8 mouse cellular contexts compared by ENCODE assay signal in genomic region chr10:59221473-59222270, GRCm38 (mm10). TPM values are rescaled to one million over a fixed set of nuclear protein-coding genes. Genes with fewer than 3 reads are reported as not detected.
DNase-seq lines count a peak whose midpoint lies in the region; ATAC-seq lines count a peak whose summit lies in the region.

Gene Sept10, minus strand, starts transcription at chr10:59221847.
Gene Sowahc, plus strand, starts transcription at chr10:59221953.

- peaks cover 10% of the 10 kb centered on the region; the same call in 1 of the 2 replicates for H3K27me3 ChIP-seq in embryonic facial prominence, embryonic 10.5 days (replicated peaks; ENCODE audit: low read depth, poor library complexity, severe bottlenecking)
- no peaks in the 10 kb centered on the region for H3K27me3 ChIP-seq in intestine, embryonic 16.5 days (replicated peaks; ENCODE audit: control insufficient read depth, insufficient read depth, low read length)

- H3K36me3 ChIP-seq in embryonic facial prominence, embryonic 10.5 days (replicated peaks), result peaks cover 6% of the 10 kb centered on the region
- H3K36me3 ChIP-seq in intestine, embryonic 16.5 days (ENCODE audit: control insufficient read depth, insufficient read depth, low read length), result no peaks in the 10 kb centered on the region

- intact Hi-C loops in left cerebral cortex, postnatal 25 days (cut with DNase I), result loop anchor here (1.0 to 5.0 kb wide), 2 partner anchors 71 to 109 kb away; no protein-coding TSS in a partner anchor

- H3K27ac ChIP-seq in embryonic facial prominence, embryonic 10.5 days (replicated peaks), result peak within 1 kb of the TSS; percentile 98
- H3K27ac ChIP-seq in intestine, embryonic 16.5 days (ENCODE audit: low read length), result peak within 1 kb of the TSS; percentile 95

- peak; percentile 99 for DNase-seq in adrenal gland, postnatal 14 days
- DNase-seq in embryonic facial prominence, embryonic 10.5 days (ENCODE audit: low spot score), result peak; percentile 98
- peak; percentile 36 for DNase-seq in gonadal fat pad, adult 2 months (ENCODE audit: low read depth)
- peak; percentile 97 for DNase-seq in left cerebral cortex, postnatal 25 days (ENCODE audit: low spot score in 2 of 2)
- peak; percentile 95 for DNase-seq in mesoderm, embryonic 11.5 days (ENCODE audit: low read depth, low spot score)
- DNase-seq in right cerebral cortex, postnatal 25 days, result peak; percentile 97
- DNase-seq in urinary bladder, postnatal 36 days (ENCODE audit: low spot score in 2 of 2), result peak; percentile 97 to 98

- peak within 1 kb of the TSS; percentile 92 for H3K4me3 ChIP-seq in embryonic facial prominence, embryonic 10.5 days
- H3K4me3 ChIP-seq in intestine, embryonic 16.5 days (ENCODE audit: low read length), result peak within 1 kb of the TSS; percentile 88

- H3K4me2 ChIP-seq in intestine, embryonic 16.5 days (ENCODE audit: low read depth, low read length), result peak within 1 kb of the TSS; percentile 98

- H3K9ac ChIP-seq in intestine, embryonic 16.5 days (ENCODE audit: low read depth, low read length), result peak within 1 kb of the TSS; percentile 89

- under 1% methylated on average over 84 of the region's 84 CpGs for WGBS in embryonic facial prominence, embryonic 10.5 days
- WGBS in intestine, embryonic 16.5 days, result under 1% methylated on average over 81 of the region's 84 CpGs

- H3K4me1 ChIP-seq in embryonic facial prominence, embryonic 10.5 days, result peaks cover 28% of the 10 kb centered on the region
- peaks cover 16% of the 10 kb centered on the region for H3K4me1 ChIP-seq in intestine, embryonic 16.5 days (ENCODE audit: control insufficient read depth, insufficient read depth, low read length)

- peak; percentile 97 for ATAC-seq in intestine, embryonic 16.5 days

- no peaks in the 10 kb centered on the region for H3K9me3 ChIP-seq in embryonic facial prominence, embryonic 10.5 days
- H3K9me3 ChIP-seq in intestine, embryonic 16.5 days (ENCODE audit: control insufficient read depth, low read length), result no peaks in the 10 kb centered on the region

RNA-seq across cellular contexts. Expression of gene Sept10, which starts in this region (rescaled TPM):
- total RNA-seq in adrenal gland, postnatal 14 days (2021), result 52.2 and 54.0 TPM in 2 replicates
- polyA plus RNA-seq in embryonic facial prominence, embryonic 10.5 days (2016; fragmentation: Nextera tagmentation; extraction: Ambion mirVana), result 36.8 and 37.3 TPM in 2 replicates
- 13.3 and 14.6 TPM in 2 replicates for polyA plus RNA-seq in gonadal fat pad, adult 2 months (2012; rRNA removed)
- polyA plus RNA-seq in intestine, embryonic 16.5 days (2015; fragmentation: Nextera tagmentation; extraction: Ambion mirVana), result 24.6 and 25.6 TPM in 2 replicates
- total RNA-seq in left cerebral cortex, postnatal 25 days (2021), result 1 to 10 TPM; 6.9 to 7.6 TPM

RNA-seq across cellular contexts. Expression of gene Sowahc, which starts in this region (rescaled TPM):
- 22.7 and 24.6 TPM in 2 replicates for total RNA-seq in adrenal gland, postnatal 14 days (2021)
- 12.4 and 12.8 TPM in 2 replicates for polyA plus RNA-seq in embryonic facial prominence, embryonic 10.5 days (2016; fragmentation: Nextera tagmentation; extraction: Ambion mirVana)
- 8.4 and 9.4 TPM in 2 replicates for polyA plus RNA-seq in gonadal fat pad, adult 2 months (2012; rRNA removed)
- polyA plus RNA-seq in intestine, embryonic 16.5 days (2015; fragmentation: Nextera tagmentation; extraction: Ambion mirVana), result 11.2 and 11.7 TPM in 2 replicates
- 1 to 10 TPM; 8.6 to 8.8 TPM for total RNA-seq in left cerebral cortex, postnatal 25 days (2021)

Comparison
In these comparisons a context has a peak if more than half of its experiments do, and no peak if none do; other contexts are left out.
1. Peak in every context shown above with its lines: DNase-seq, ATAC-seq, H3K4me3 ChIP-seq and H3K27ac ChIP-seq.
2. DNase-seq: peak in every context shown above with its lines; median percentile 99 in adrenal gland, postnatal 14 days; 98 in embryonic facial prominence, embryonic 10.5 days; 98 in urinary bladder, postnatal 36 days; 97 in left cerebral cortex, postnatal 25 days; 97 in right cerebral cortex, postnatal 25 days; 95 in mesoderm, embryonic 11.5 days; 36 in gonadal fat pad, adult 2 months.